Mouse (Mus musculus): ENCODE results near the gene Mrpl12. TPM values are rescaled to one million over a fixed set of nuclear protein-coding genes. Genes with fewer than 3 reads are reported as not detected.

Gene Mrpl12
- polyA plus RNA-seq (2017; shearing (Covaris generic)) = 82.5 TPM

DNA sequence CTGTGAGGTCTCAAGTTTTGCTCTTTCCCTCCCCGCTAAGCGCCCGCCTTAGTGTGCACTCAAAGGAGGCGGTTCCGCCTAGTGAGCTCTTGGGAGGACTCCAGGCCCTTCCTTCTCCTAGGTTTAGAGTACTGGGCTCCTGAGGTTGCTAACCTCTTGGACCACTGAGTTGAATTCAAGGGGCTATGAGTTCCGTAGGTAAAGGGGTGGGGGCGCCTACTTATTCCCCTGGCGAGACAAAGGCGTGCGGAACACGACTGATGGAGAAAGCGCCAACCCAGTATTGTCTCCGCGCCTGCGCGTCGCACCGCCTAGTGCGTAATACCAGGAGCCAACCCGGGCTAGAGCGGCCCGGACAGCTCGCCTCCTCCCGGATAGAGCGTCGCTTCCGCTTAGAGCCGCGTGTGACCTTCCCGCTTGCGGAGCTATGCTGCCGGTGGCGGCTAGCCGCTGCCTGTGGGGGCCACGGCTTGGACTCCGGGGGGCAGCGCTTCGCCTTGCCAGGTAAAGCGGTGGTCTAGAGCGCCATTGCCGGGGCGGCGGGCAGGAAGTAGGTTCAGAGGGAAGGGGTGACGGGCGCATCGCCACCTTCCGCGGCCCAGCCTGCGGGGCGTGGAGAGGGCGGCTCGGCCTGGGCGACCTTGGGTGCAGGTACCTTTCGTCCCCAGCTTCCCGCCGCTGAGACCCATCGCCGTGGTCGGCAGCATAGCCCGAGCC, at the start of gene Mrpl12:
Mrpl12 (plus strand) TSS at position 349 of the 717 bp plus-strand sequence.

GRCm38 (mm10) chr11:120437152-120437856, 47.1 kb upstream of the Mrpl12 start, which contains the start of gene Nploc4:
Nploc4 (minus strand) TSS chr11:120437708.

DNA sequence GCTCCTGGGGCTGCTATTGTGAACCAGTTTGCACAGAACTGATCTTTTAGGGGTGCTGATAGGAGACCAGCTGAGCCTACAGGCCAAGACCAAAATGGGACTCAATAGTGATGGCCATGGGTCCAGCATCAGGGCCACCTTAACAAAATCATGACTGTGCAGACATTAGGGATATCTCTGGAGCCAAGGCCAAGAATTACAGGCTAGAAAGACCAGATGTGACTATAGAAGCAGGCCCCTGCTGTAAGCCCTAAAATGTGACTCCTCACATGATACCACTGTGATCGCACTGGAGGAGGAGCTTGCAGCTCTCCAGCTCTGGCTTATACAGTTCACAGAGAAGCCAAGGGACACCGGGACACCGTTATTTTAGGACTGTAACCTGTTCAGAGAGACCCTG, 42.1 kb upstream of the Mrpl12 start, which contains the start of gene Tspan10:
Tspan10 (plus strand) TSS at position 301 of the 400 bp plus-strand sequence.

DNA sequence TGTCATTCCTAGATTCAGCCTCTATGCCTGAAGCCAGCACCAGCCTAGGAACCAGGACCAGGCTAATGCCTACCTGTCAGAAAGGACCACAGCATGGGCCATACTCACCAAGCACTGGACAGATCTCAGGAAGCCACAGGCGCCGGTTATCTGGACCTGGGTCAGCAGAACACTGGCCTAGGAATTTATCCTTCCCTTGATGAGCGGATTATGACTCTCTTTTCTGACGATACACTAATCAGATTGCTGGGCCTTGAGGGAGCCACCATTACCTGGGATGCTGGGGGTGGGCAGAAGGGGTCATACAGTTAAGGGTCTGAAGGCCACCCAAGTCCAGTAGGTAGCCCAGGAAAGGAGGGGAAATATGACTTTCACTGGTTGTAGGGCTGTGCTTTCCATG, 31.1 kb upstream of the Mrpl12 start, which contains the start of gene Pde6g:
Pde6g (minus strand) TSS at position 195 of the 400 bp plus-strand sequence.

GRCm38 (mm10) chr11:120457772-120458751, 26.4 kb upstream of the Mrpl12 start, which contains the start of the genes Oxld1 and Ccdc137:
Oxld1 (minus strand) TSS chr11:120458068.
Ccdc137 (plus strand) TSS chr11:120458115.

GRCm38 (mm10) chr11:120467051-120467735, 17.2 kb upstream of the Mrpl12 start, which contains the start of gene Arl16:
Arl16 (minus strand) TSS chr11:120467607.

GRCm38 (mm10) chr11:120491317-120492023, 7.1 kb downstream of the Mrpl12 start, which contains the start of gene Slc25a10:
Slc25a10 (plus strand) TSS chr11:120491840.

GRCm38 (mm10) chr11:120530085-120530964, 45.9 kb downstream of the Mrpl12 start, which contains the start of gene Gcgr:
Gcgr (plus strand) TSS chr11:120530699.

Other genes starting within 250 kb of the Mrpl12 start
- 3,099 TPM for gene Actg1, start 136.1 kb upstream of the Mrpl12 start, polyA plus RNA-seq (2017; shearing (Covaris generic))
- 0.44 TPM for gene Fscn2, start 123.1 kb upstream of the Mrpl12 start, polyA plus RNA-seq (2017; shearing (Covaris generic))
- gene Faap100, start 105.8 kb upstream of the Mrpl12 start, polyA plus RNA-seq (2017; shearing (Covaris generic)) = 28.3 TPM
- 10.3 TPM for gene Nploc4, start 46.9 kb upstream of the Mrpl12 start, polyA plus RNA-seq (2017; shearing (Covaris generic))
- not detected for gene Tspan10, start 42.0 kb upstream of the Mrpl12 start, polyA plus RNA-seq (2017; shearing (Covaris generic))
- gene Pde6g, start 31.1 kb upstream of the Mrpl12 start, polyA plus RNA-seq (2017; shearing (Covaris generic)) = 0.45 TPM
- gene Oxld1, start 26.5 kb upstream of the Mrpl12 start, polyA plus RNA-seq (2017; shearing (Covaris generic)) = 11.6 TPM
- 51.9 TPM for gene Ccdc137, start 26.5 kb upstream of the Mrpl12 start, polyA plus RNA-seq (2017; shearing (Covaris generic))
- gene Arl16, start 17.0 kb upstream of the Mrpl12 start, polyA plus RNA-seq (2017; shearing (Covaris generic)) = 36.2 TPM
- 8.4 TPM for gene Slc25a10, start 7.2 kb downstream of the Mrpl12 start, polyA plus RNA-seq (2017; shearing (Covaris generic))
- gene Gcgr, start 46.1 kb downstream of the Mrpl12 start, polyA plus RNA-seq (2017; shearing (Covaris generic)) = not detected
- 101 TPM for gene Mcrip1, start 65.1 kb downstream of the Mrpl12 start, polyA plus RNA-seq (2017; shearing (Covaris generic))
- not detected for gene Ppp1r27, start 66.5 kb downstream of the Mrpl12 start, polyA plus RNA-seq (2017; shearing (Covaris generic))
- 240 TPM for gene P4hb, start 88.6 kb downstream of the Mrpl12 start, polyA plus RNA-seq (2017; shearing (Covaris generic))
- 868 TPM for gene Arhgdia, start 97.0 kb downstream of the Mrpl12 start, polyA plus RNA-seq (2017; shearing (Covaris generic))
- gene Alyref, start 113.8 kb downstream of the Mrpl12 start, polyA plus RNA-seq (2017; shearing (Covaris generic)) = 6.0 TPM
- 135 TPM for gene Anapc11, start 113.8 kb downstream of the Mrpl12 start, polyA plus RNA-seq (2017; shearing (Covaris generic))
- 0.55 TPM for gene Npb, start 123.9 kb downstream of the Mrpl12 start, polyA plus RNA-seq (2017; shearing (Covaris generic))
- gene Pcyt2, start 133.3 kb downstream of the Mrpl12 start, polyA plus RNA-seq (2017; shearing (Covaris generic)) = 156 TPM
- 199 TPM for gene Sirt7, start 140.6 kb downstream of the Mrpl12 start, polyA plus RNA-seq (2017; shearing (Covaris generic))
- 11.0 TPM for gene Mafg, start 149.0 kb downstream of the Mrpl12 start, polyA plus RNA-seq (2017; shearing (Covaris generic))
- gene Pycr1, start 159.2 kb downstream of the Mrpl12 start, polyA plus RNA-seq (2017; shearing (Covaris generic)) = 0.64 TPM
- not detected for gene Myadml2, start 163.5 kb downstream of the Mrpl12 start, polyA plus RNA-seq (2017; shearing (Covaris generic))
- gene Notum, start 176.6 kb downstream of the Mrpl12 start, polyA plus RNA-seq (2017; shearing (Covaris generic)) = not detected
- gene Aspscr1, start 188.4 kb downstream of the Mrpl12 start, polyA plus RNA-seq (2017; shearing (Covaris generic)) = 132 TPM
- 117 TPM for gene Cenpx, start 229.1 kb downstream of the Mrpl12 start, polyA plus RNA-seq (2017; shearing (Covaris generic))
- 70.9 TPM for gene Lrrc45, start 229.3 kb downstream of the Mrpl12 start, polyA plus RNA-seq (2017; shearing (Covaris generic))
- gene Rac3, start 236.9 kb downstream of the Mrpl12 start, polyA plus RNA-seq (2017; shearing (Covaris generic)) = not detected
- gene Dcxr, start 242.7 kb downstream of the Mrpl12 start, polyA plus RNA-seq (2017; shearing (Covaris generic)) = 19.4 TPM
- not detected for gene Cbr2, start 247.5 kb downstream of the Mrpl12 start, polyA plus RNA-seq (2017; shearing (Covaris generic))

Measured in activated CD4-positive, CD25-positive, alpha-beta regulatory T cell, adult 9 weeks (primary cell).